Mouse (Mus musculus): ENCODE measurements around the gene Ankrd63.
A peak's percentile ranks its signal among the peaks of the same experiment; 100 is the strongest.

GRCm38 (mm10) chr2:118743261-118743943, 39.6 kb upstream of the Ankrd63 start:
- TF ChIP-seq POLR2A (IDR thresholded peaks at IDR 0.05; ENCODE audit: borderline replicate concordance, low read depth, low read length) (no peak), CTCF (IDR thresholded peaks at IDR 0.05; ENCODE audit: low read depth, low read length) (peak; percentile 37)
